Mouse (Mus musculus) ovary, postnatal 36 days (tissue): ENCODE measurements around the gene Ap2b1.

Experiments
- DNase-seq: peaks from one replicate; pipeline ENCODE4 v3.0.0; 2022; ENCODE audit warnings: low spot score, mixed read lengths

The Ap2b1 gene

DNA sequence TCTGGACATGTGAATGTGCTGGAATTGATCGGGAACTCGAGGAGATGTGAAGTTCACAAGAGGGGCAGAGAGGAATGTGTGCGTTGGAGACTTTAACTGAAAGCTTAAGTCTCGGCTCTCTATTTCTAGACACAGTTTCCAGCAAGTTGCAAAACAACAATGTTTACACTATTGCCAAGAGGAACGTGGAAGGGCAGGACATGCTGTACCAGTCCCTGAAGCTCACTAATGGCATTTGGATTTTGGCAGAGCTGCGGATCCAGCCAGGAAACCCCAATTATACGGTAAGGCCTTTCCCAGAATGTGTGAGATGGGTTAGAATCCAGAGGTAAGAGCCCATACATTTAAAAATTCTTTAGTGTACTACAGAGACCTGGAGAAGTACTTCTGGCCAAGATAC, 98.8 kb downstream of the Ap2b1 start:
- DNase-seq = no peak

GRCm38 (mm10) chr11:83398724-83399123, 99.9 kb downstream of the Ap2b1 start:
- DNase-seq = no peak

DNA sequence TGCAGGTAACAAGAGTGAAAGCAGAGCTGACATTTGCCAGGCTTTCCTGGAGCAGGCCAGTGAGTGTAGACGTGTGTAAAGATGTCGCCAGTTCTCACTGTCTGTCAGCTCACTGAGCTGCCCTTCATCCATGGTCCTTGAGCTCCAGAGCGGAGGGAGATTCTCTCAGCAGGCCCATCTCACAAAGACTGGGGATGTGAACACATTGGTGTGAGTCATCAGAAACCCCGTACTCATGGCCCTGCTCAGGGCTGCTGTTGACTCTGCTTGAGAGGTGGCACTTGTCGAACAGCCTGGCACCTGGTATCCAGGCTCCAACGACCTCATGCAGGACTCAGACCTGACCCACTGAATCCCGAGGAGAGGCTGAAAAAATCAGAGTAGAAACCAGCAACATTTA, 105.0 kb downstream of the Ap2b1 start:
- DNase-seq = no peak

DNA sequence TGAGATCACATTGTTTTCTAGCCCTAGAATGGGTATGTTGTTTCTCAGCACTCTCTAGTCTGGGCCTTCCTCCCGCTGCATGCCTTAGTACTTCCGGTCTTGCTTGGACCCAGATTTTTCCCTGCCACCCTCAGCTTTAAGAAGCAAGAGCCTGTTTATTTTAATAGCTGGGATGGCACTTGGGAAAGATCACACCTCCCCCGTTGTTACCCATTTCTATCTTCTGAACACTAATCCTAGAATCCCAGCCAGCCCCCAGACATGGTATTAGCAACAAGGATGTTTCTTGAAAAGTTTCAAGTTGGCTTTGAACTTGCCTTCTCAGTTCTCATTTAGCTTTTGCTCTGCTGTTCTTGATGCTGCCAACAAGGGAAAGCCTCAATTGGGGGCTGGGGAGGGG, 107.6 kb downstream of the Ap2b1 start:
- no peak for DNase-seq

GRCm38 (mm10) chr11:83408242-83408641, 109.4 kb downstream of the Ap2b1 start:
- DNase-seq = no peak

GRCm38 (mm10) chr11:83409087-83409754, 110.4 kb downstream of the Ap2b1 start, which contains the start of gene Rasl10b:
Gene Rasl10b (plus strand): TSS chr11:83409137.
- peak; percentile 34 for DNase-seq

GRCm38 (mm10) chr11:83409792-83410291, 111.0 kb downstream of the Ap2b1 start:
- no peak for DNase-seq

- no peak for DNase-seq
Observed at GRCm38 (mm10) chr11:83410510-83410909, 111.7 kb downstream of the Ap2b1 start.

DNA sequence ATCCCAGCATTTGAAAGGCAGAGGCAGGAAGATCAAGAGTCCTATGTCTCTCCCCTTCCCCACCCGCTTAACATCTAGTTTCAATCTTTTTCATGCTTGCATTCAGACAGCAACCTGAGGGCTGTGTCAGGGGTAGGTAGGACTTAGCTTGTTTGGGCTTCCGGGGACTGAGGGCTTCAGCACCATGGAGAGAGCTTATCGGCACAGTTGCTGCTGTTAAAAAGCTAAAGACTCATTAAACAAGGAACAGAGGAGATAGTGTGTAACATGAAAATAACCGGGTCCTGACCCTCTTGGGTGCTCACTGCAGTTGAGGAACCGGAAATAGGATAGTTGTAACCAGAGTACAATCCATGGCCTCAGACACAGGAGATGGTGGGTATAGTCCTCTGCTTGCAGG, 118.3 kb downstream of the Ap2b1 start:
- peak; percentile 70 for DNase-seq

DNA sequence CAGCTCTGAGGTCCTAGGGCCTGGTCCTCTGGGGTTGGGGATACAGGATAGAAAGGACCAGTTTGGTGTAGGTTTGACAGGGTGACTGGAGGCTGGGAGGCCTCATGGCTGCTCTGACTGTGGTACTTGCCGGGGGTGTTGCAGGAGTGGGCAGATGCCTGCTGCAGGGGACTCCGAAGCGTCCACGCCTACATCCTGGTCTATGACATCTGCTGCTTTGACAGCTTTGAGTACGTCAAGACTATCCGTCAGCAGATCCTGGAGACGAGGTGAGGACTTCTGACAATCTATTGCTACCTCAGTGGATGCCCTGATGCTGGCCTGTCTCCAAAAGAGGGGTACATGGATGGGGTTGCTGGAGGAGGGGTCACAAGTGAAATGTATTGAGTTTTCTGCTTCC, 118.9 kb downstream of the Ap2b1 start:
- no peak for DNase-seq

- no peak for DNase-seq
Observed at GRCm38 (mm10) chr11:83418566-83418965, 119.7 kb downstream of the Ap2b1 start.

GRCm38 (mm10) chr11:83420338-83420737, 121.5 kb downstream of the Ap2b1 start:
- DNase-seq = no peak

DNA sequence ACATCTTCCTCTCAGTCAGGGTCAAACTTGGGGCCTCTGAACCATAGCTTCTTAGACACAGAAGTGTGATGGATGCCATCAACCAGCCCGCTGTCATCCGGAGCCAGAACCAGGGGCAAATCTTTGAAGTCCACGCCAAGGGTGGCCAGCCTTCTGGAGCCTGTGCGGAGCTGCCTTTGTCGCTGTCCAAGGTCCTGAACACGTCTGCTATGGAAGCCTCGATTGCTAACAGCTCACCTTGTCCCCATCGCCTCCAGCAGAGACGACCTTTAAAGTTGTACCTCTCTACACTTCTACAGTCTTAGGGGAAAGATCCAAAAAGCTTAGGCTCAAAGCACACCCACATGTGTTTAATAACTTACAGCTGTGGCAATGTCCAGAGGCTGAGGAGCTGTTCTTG, 122.5 kb downstream of the Ap2b1 start:
- DNase-seq = peak; percentile 69

DNA sequence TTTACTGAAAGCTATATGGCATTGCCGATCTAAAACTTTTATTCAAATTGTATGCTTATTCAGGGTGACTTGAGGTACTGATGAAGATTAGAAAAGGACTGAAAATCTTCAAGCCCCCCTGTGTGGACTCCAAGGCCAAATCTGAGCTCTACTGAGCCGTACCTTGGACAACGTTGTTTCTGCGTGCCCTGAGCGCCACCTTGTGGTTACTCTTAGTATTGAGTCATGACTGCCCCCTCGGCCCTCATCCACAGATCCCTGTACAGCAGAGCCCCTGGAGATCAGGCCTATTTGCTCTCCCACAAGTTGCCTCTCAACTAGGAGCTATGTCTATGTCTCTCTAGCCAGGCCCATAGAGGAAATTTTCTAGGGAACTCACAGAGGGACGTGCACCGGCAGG, 125.9 kb downstream of the Ap2b1 start:
- DNase-seq = peak; percentile 54

- DNase-seq = no peak
Observed at GRCm38 (mm10) chr11:83426964-83427363, 128.1 kb downstream of the Ap2b1 start.

DNA sequence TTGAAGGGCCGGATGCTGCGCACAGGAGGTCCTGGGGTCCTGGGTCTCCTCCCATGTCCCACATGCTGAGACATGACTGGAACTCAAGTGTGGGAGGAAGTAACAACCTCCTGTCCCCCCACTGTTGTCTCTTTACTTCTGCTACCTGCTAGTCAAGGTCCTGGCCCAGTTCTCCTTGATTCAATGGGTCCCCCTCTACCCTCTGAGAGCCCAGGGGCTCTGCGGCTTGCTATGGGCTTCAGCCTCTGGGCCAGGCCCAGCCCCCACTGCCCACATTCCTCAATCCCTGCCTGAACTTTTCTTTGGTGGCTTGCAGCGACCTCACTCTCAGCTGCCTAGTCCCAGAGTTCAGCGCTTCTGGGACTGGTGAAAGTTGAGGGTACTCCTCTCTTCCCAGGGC, 130.5 kb downstream of the Ap2b1 start, which contains the start of gene Gas2l2:
TSS of gene Gas2l2 (minus strand) at position 101 of the 400 bp plus-strand sequence.
- no peak for DNase-seq

- no peak for DNase-seq
Observed at GRCm38 (mm10) chr11:83432533-83432932, 133.7 kb downstream of the Ap2b1 start.

DNA sequence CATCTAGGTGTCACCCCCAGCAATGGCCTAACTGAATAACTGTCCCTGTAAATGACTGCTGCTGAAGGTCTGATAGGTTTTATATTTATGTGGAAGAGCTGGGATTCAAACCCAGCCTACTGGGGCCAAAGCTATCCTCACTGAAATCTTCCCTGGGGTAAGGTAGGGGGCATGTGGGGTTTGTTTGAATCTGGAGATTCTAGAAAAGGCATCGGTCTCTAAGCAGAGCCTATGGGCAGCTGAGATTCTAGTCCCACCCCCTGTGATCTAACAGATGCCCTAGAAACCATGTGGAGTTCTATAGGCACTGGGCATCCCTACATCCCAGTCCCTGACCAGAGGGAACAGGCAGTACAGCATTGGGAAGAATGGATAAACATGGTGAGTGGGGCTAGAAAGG, 138.6 kb downstream of the Ap2b1 start, which contains the start of gene 1700020L24Rik:
TSS of gene 1700020L24Rik (plus strand) at position 301 of the 400 bp plus-strand sequence.
- no peak for DNase-seq

DNA sequence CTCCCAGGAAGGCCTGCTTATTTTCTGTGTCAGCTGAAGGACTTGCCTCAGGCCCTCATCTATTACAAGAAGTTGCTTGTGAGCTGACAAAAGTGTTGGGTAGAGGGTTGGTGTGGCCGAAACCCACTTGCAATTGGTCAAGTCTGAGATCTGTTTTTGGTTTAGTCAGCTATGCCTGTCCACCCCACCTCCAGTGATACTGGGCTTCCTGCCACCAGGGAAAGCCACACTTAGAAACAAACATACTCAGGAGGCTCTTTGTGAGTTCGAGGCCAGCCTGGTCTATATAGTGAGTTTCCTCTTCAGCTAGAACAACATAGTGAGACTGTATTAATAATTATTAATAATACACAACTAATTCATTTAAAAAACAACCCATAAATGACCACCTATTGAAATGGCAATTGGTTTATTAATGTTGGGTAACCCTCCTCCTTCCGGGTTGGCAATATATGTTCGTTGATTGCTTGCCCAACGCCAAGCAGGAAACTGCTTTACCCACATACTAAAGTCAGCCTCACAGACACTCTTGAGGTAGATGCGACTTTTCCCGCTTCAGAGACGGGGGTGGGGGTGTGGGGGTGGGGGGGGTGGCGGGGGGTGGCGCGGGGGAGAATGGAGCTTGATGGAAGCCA, 140.7 kb downstream of the Ap2b1 start:
- no peak for DNase-seq

DNA sequence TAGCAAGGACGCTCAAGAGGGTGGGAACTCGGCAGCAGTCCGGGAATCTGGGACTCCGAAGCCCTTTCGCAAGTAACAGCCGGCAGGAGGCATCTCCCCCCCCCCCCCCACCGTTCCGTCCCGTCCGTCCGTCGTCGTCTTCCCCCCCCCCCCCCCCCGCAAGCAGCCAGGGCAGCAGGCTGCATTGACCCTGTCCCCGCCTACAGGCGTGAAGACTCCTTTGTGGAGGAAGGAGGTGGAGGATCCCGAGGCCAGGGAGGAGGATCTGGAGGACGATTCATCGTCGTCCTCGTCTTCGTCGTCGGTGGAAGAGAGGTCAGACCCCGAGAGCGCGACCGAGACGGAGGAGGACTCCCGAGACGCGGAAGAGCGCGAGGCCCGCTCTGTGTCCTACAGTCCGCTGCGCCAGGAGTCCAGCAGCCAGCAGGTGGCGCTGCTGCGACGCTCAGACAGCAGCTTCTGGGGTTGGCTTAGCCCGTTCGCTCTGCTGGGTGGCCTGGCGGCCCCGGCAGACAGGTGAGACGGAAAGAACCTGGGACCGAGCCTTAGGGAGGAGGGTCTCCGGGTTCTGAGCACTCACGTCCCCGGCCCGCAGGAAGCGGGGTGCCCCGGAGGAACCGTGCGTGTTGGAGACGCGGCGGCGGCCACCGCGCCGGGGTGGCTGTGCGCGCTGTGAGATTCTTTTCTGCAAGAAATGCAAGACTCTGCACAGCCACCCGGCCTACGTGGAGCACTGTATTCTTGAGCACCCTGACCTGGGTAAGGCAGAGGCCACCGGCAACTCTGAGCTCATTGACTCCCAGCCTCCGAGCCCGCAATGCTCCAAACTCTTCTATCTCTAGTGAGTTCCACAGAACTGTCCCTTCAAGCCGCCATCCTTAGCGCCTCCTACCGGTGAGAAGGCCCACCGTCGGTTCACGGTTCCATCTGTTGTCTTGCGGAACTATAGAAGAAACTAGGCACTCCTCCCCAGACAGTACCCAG, 141.5 kb downstream of the Ap2b1 start:
- DNase-seq = peak; percentile 85

DNA sequence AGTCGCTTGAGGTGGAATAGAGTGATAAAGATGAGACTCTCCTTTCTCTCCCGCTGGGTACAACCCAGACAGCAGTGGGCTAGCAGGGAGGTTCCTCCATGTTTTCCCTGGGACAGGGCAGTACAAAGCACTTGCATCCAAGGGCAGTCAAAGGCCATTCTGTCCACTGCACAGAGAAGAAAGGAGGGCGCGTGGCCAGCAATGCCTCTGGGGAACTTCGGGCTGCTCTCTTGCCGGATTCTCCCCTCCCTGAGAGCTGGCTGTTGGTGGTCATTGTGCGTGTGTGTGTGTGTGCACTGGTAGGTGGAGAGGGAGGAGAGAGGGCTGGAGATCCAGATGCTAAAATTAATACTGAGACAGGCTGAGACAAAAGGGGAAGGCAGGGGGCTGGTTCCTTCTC, 142.4 kb downstream of the Ap2b1 start:
- peak; percentile 37 for DNase-seq

- peak; percentile 34 for DNase-seq
Observed at GRCm38 (mm10) chr11:83442596-83443267, 143.9 kb downstream of the Ap2b1 start.
